Mouse (Mus musculus): ENCODE measurements around the gene Prtg. TPM values are rescaled to one million over a fixed set of nuclear protein-coding genes. Genes with fewer than 3 reads are reported as not detected.

Gene Prtg
- total RNA-seq, 2 experiments from 2014 or later, result 3.0 to 3.1 TPM

- no peak for DNase-seq (ENCODE audit: low spot score in 2 of 2)
These were observed 1.9 kb downstream of the Prtg start for GRCm38 (mm10) chr9:72808586-72808985.

GRCm38 (mm10) chr9:72809077-72809476 is 2.4 kb downstream of the Prtg start:
- no peak for DNase-seq (ENCODE audit: low spot score in 2 of 2)

GRCm38 (mm10) chr9:72810607-72811006 is 3.9 kb downstream of the Prtg start:
- no peak for DNase-seq (ENCODE audit: low spot score in 2 of 2)

GRCm38 (mm10) chr9:72812091-72812490 is 5.4 kb downstream of the Prtg start:
- DNase-seq (ENCODE audit: low spot score in 2 of 2), result no peak

- DNase-seq (ENCODE audit: low spot score in 2 of 2), result no peak
These were observed 6.2 kb downstream of the Prtg start for GRCm38 (mm10) chr9:72812594-72813570.

GRCm38 (mm10) chr9:72825511-72825910 is 18.8 kb downstream of the Prtg start:
- DNase-seq (ENCODE audit: low spot score in 2 of 2), result no peak

GRCm38 (mm10) chr9:72825976-72826375 is 19.3 kb downstream of the Prtg start:
- no peak for DNase-seq (ENCODE audit: low spot score in 2 of 2)

- DNase-seq (ENCODE audit: low spot score in 2 of 2), result no peak
These were observed 22.1 kb downstream of the Prtg start for GRCm38 (mm10) chr9:72828616-72829257.

GRCm38 (mm10) chr9:72833992-72834696 is 27.5 kb downstream of the Prtg start:
- DNase-seq (ENCODE audit: low spot score in 2 of 2), result no peak

- peak in 1 of 2 experiments; percentile 26 for DNase-seq (ENCODE audit: low spot score in 2 of 2)
These were observed 28.3 kb downstream of the Prtg start for GRCm38 (mm10) chr9:72835007-72835406.

- no peak for DNase-seq (ENCODE audit: low spot score in 2 of 2)
These were observed 30.2 kb downstream of the Prtg start for GRCm38 (mm10) chr9:72836708-72837495.

- DNase-seq (ENCODE audit: low spot score in 2 of 2), result no peak
These were observed 31.0 kb downstream of the Prtg start for GRCm38 (mm10) chr9:72837598-72838160.

- no peak for DNase-seq (ENCODE audit: low spot score in 2 of 2)
These were observed 31.6 kb downstream of the Prtg start for GRCm38 (mm10) chr9:72838256-72838655.

GRCm38 (mm10) chr9:72839346-72839990 is 32.8 kb downstream of the Prtg start:
- DNase-seq (ENCODE audit: low spot score in 2 of 2), result no peak

- DNase-seq (ENCODE audit: low spot score in 2 of 2), result peak; percentile 70 to 86
These were observed 37.8 kb downstream of the Prtg start for GRCm38 (mm10) chr9:72844496-72844895.

GRCm38 (mm10) chr9:72846160-72846559 is 39.5 kb downstream of the Prtg start:
- no peak for DNase-seq (ENCODE audit: low spot score in 2 of 2)

- no peak for DNase-seq (ENCODE audit: low spot score in 2 of 2)
These were observed 44.9 kb downstream of the Prtg start for GRCm38 (mm10) chr9:72851541-72851940.

GRCm38 (mm10) chr9:72851979-72852378 is 45.3 kb downstream of the Prtg start:
- no peak for DNase-seq (ENCODE audit: low spot score in 2 of 2)

GRCm38 (mm10) chr9:72853681-72854190 is 47.1 kb downstream of the Prtg start:
- no peak for DNase-seq (ENCODE audit: low spot score in 2 of 2)

- DNase-seq (ENCODE audit: low spot score in 2 of 2), result no peak
These were observed 50.0 kb downstream of the Prtg start for GRCm38 (mm10) chr9:72856721-72857120.

Measured in layer of hippocampus, adult 18-20 months (tissue).